Mouse (Mus musculus): ENCODE results near the gene Sfxn3. TPM values are rescaled to one million over a fixed set of nuclear protein-coding genes. Genes with fewer than 3 reads are reported as not detected.

Sfxn3 gene
- total and polyA plus RNA-seq, 2 experiments from 2014 or later = 50.7 to 106 TPM

DNA sequence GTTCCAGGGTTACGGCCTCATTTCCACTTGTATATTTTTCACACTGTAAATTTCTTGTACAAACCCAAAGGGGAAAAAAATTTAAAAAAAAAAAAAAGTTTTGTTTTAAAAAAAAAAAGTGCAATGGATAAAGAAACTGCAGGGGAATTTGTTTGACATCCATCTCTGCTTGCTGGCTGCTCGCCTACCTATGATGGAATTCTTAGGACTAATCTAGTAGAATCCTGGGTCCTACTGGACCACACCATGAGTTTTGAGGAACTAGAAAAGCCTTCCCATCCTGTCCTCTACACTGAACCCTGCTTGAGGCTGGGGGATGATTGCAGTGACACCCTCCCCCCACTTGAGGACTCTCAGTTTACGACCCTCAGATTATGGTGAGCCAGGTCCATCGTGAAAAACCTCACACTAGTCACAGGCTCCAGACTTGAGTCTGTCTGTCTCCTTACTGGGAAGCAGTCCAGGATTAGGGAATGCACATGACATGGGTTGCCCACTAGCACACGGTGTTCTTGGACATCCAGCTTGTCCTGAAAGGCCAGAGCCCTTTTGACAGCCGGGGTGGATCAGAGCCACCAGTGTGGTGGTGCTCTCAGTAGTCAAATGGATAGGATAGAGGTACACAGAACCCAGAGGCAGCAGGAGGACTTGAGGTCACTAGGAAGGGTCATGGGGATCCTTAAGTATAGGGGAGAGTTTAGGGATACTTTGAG, 20.2 kb upstream of the Sfxn3 start:
- H3K4me1 ChIP-seq (ENCODE audit: insufficient read depth) = 0 out of 2 replicates have a peak, but pooled peaks cover 5% of the 10 kb centered on the region
- H3K27me3 ChIP-seq (ENCODE audit: insufficient read depth, low read length) = no peaks in the 10 kb centered on the region
- ATAC-seq (no peak), DNase-seq (no peak)
- 82% methylated on average over 6 of the region's 6 CpGs for WGBS
- H3K9me3 ChIP-seq (ENCODE audit: low read length) = no peaks in the 10 kb centered on the region
- no peak overlapping the region for H3K4me2 ChIP-seq (ENCODE audit: low read depth)
- H3K36me3 ChIP-seq (ENCODE audit: insufficient read depth) = peaks cover 29% of the 10 kb centered on the region
- no peak overlapping the region for H3K4me3 ChIP-seq (ENCODE audit: low read depth, low read length)
- no peak overlapping the region for H3K9ac ChIP-seq
- no peak for TF ChIP-seq CTCF (IDR thresholded peaks at IDR 0.05; ENCODE audit: low read depth)
- H3K27ac ChIP-seq (ENCODE audit: low read depth, low read length) = no peak overlapping the region

DNA sequence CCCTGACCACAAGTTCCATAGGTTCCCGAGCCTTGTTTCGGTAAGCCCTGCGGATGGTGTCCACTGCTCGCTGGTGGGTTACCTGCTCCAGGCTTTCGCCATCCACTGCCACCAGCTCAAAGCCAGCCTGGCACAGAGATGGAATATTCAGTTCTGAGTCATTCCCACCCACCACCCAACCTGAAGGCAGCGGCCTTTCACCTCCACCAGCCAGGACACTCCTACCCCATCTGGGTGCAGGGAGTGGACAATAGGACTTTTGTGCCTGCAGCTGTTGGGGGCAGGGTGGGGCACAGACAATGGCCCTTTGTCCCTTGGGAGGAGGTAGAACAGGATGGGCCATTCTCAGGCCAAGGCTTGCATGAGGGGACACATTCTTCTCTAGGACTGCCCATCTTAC, 19.5 kb upstream of the Sfxn3 start:
- no peaks in the 10 kb centered on the region for H3K27me3 ChIP-seq (ENCODE audit: insufficient read depth, low read length)
- no peak overlapping the region for H3K4me2 ChIP-seq (ENCODE audit: low read depth)
- H3K9ac ChIP-seq = no peak overlapping the region
- DNase-seq (no peak), ATAC-seq (no peak)
- H3K4me3 ChIP-seq (ENCODE audit: low read depth, low read length) = no peak overlapping the region
- 0 out of 2 replicates have a peak, but pooled peaks cover 5% of the 10 kb centered on the region for H3K4me1 ChIP-seq (ENCODE audit: insufficient read depth)
- H3K36me3 ChIP-seq (ENCODE audit: insufficient read depth) = peaks cover 29% of the 10 kb centered on the region
- no peak for TF ChIP-seq CTCF (IDR thresholded peaks at IDR 0.05; ENCODE audit: low read depth)
- no peak overlapping the region for H3K27ac ChIP-seq (ENCODE audit: low read depth, low read length)
- WGBS = 83% methylated on average over 6 of the region's 6 CpGs
- no peaks in the 10 kb centered on the region for H3K9me3 ChIP-seq (ENCODE audit: low read length)

DNA sequence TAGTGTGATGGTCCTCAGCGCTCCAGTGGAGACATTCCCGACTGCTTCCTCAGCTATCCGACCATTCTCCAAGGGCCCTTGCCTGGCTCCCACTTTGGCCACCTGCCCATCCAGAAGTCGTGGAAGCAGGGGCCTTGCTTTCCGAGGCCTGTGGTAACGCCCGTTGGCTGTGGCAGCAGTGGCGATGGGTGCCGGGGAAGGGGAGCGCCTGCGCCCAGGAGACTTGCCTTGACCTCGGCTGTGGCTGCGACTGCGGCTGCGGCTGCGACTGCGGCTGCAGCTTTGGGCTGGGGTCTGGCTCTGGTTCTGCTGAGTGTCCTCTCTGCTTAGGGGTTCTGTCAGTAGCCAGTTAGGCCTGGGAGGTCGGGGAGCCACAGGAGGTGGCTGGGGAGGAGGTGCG, 18.6 kb upstream of the Sfxn3 start:
- Histone ChIP-seq H3K4me1 (ENCODE audit: insufficient read depth) (0 out of 2 replicates have a peak, but pooled peaks cover 5% of the 10 kb centered on the region), H3K27me3 (ENCODE audit: insufficient read depth, low read length) (no peaks in the 10 kb centered on the region), H3K4me2 (ENCODE audit: low read depth) (no peak overlapping the region), H3K27ac (ENCODE audit: low read depth, low read length) (no peak overlapping the region), H3K36me3 (ENCODE audit: insufficient read depth) (peaks cover 26% of the 10 kb centered on the region), H3K9ac (no peak overlapping the region), H3K4me3 (ENCODE audit: low read depth, low read length) (no peak overlapping the region), H3K9me3 (ENCODE audit: low read length) (no peaks in the 10 kb centered on the region)
- ATAC-seq (no peak), DNase-seq (no peak)
- no peak for TF ChIP-seq CTCF (IDR thresholded peaks at IDR 0.05; ENCODE audit: low read depth)
- 63% methylated on average over 19 of the region's 19 CpGs for WGBS

DNA sequence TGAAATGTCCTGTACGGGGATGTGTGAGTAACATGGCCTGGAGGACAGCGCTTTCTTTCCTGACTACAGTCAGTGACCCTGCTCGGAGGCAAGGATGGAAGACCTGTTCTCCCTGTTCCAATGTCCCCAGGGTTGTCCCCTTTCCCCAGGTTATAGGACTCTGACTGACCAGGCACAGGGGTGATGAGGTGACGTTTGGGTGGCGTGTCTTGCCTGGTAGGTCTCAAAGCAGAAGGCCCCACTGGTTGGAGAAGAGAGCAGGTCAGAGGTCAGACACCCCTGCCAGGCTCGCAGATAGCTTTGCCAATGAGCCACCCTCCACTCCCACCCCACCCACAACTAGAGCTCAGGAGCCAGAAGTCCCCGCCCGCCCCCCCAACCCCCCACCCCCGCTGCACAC, 17.7 kb upstream of the Sfxn3 start:
- H3K27ac ChIP-seq (ENCODE audit: low read depth, low read length) = no peak overlapping the region
- WGBS = 65% methylated on average over 9 of the region's 9 CpGs
- no peak overlapping the region for H3K4me3 ChIP-seq (ENCODE audit: low read depth, low read length)
- no peak overlapping the region for H3K4me2 ChIP-seq (ENCODE audit: low read depth)
- H3K9ac ChIP-seq = no peak overlapping the region
- peaks cover 24% of the 10 kb centered on the region for H3K36me3 ChIP-seq (ENCODE audit: insufficient read depth)
- ATAC-seq (no peak), DNase-seq (no peak)
- H3K9me3 ChIP-seq (ENCODE audit: low read length) = no peaks in the 10 kb centered on the region
- H3K4me1 ChIP-seq (ENCODE audit: insufficient read depth) = 0 out of 2 replicates have a peak, but pooled peaks cover 5% of the 10 kb centered on the region
- H3K27me3 ChIP-seq (ENCODE audit: insufficient read depth, low read length) = no peaks in the 10 kb centered on the region
- no peak for TF ChIP-seq CTCF (IDR thresholded peaks at IDR 0.05; ENCODE audit: low read depth)

DNA sequence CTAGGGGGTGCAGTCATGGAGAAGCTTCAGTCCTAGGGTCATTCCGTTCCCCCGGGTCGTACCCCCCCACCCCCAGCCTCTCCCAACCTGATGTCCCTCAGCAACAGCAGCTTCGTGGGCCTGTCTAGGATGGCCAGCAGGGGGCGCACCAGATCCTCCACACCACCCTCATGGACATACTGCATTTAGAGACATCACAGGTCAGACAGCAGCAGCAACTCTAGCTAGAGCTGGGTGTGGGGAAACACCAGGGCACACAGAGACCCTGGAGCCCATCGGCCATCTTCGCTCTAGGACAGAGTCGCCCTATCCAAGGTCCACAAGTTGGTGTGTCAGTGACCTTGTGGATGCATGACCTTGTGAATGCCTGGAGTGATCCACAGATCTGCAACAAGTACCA, 17.2 kb upstream of the Sfxn3 start:
- 35% methylated on average over 8 of the region's 8 CpGs for WGBS
- peak; percentile 36 for ATAC-seq

DNA sequence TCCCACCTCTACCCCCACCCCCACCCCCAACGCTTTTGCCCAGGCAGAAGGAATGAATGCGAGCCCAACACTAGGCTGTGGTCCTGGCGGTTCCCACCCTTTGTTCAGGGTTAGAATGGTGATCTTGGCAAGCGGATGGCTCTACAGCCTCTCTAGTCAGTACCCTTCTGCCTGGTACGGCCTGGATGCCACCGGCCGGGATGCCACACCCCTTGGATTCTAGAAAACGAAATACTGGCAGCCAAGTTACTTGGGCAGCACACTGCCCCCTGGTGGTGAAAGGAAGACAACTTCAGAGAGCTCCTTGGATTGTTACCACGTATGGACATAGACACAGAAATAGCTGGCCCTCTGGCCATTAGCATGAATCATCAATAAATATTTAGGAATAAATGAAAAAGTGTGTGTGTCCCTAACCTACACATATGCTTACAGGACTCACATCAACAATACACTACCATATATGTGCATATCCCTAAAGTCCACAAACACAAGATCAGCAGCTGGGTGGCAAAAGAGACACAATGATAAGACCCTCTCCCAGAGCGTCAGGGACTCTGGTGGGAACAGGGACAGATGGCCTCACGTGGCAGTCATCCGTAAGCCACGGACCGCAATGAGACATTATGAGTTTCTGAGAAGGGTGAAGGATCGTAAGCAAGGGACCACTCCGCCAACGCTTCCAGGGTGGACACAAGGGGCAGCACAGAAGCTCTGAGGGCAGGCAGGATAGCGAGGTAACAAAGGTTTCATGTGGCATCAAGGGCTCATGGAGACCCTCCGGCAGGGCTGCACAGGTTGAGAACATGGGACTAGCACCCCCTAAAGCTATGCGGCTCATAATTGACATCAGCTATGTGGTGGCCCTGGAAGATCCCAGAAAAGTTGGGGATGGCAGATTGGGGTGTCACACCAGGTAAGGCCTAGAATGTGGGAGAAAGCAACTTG, 16.3 kb upstream of the Sfxn3 start:
- Histone ChIP-seq H3K9ac (peak overlapping the region; percentile 31; the same call in 1 of the 2 replicates), H3K27ac (ENCODE audit: low read depth, low read length) (no peak overlapping the region), H3K4me3 (ENCODE audit: low read depth, low read length) (peak overlapping the region; percentile 16; the same call in 1 of the 2 replicates), H3K4me2 (ENCODE audit: low read depth) (peak overlapping the region; percentile 49), H3K4me1 (ENCODE audit: insufficient read depth) (0 out of 2 replicates have a peak, but pooled peaks cover 5% of the 10 kb centered on the region), H3K27me3 (ENCODE audit: insufficient read depth, low read length) (no peaks in the 10 kb centered on the region), H3K9me3 (ENCODE audit: low read length) (no peaks in the 10 kb centered on the region), H3K36me3 (ENCODE audit: insufficient read depth) (peaks cover 15% of the 10 kb centered on the region)
- DNase-seq = peak; percentile 90
- peak; percentile 94 for TF ChIP-seq CTCF (IDR thresholded peaks at IDR 0.05; ENCODE audit: low read depth)
- peak; percentile 53; the same call in 1 of the 2 replicates for ATAC-seq
- 40% methylated on average over 20 of the region's 20 CpGs for WGBS

More for the DNA sequence above, 17.2 kb upstream of the Sfxn3 start:
- no peak overlapping the region for H3K27ac ChIP-seq (ENCODE audit: low read depth, low read length)
- peak; percentile 79 for TF ChIP-seq CTCF (IDR thresholded peaks at IDR 0.05; ENCODE audit: low read depth)
- no peak overlapping the region for H3K4me2 ChIP-seq (ENCODE audit: low read depth)
- H3K4me3 ChIP-seq (ENCODE audit: low read depth, low read length) = no peak overlapping the region
- DNase-seq = no peak
- peaks cover 20% of the 10 kb centered on the region for H3K36me3 ChIP-seq (ENCODE audit: insufficient read depth)
- no peaks in the 10 kb centered on the region for H3K27me3 ChIP-seq (ENCODE audit: insufficient read depth, low read length)
- no peak overlapping the region for H3K9ac ChIP-seq
- 0 out of 2 replicates have a peak, but pooled peaks cover 5% of the 10 kb centered on the region for H3K4me1 ChIP-seq (ENCODE audit: insufficient read depth)
- no peaks in the 10 kb centered on the region for H3K9me3 ChIP-seq (ENCODE audit: low read length)

Measured in forebrain, postnatal 0 days (tissue).